Mouse (Mus musculus): ENCODE measurements around the gene Ap1m1.

Gene Ap1m1

DNA sequence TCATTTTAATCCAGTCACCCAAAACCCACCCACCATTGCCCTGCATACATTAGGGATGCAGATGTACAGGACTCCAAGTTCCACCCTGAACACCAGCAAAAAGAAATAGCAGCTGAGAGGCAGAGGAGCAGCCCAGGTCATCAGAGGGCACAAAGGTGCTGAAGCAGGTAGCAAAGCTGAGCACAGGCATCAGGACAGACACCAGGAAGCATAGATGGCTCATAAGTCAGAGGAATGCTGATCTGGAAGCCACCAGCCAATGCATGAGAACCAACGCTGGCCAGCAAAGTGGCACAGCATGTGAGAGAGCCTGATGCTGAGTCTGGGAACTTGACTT lies 18.1 kb downstream of the Ap1m1 start:
- no peak for DNase-seq (ENCODE audit: low spot score in 2 of 2)

DNA sequence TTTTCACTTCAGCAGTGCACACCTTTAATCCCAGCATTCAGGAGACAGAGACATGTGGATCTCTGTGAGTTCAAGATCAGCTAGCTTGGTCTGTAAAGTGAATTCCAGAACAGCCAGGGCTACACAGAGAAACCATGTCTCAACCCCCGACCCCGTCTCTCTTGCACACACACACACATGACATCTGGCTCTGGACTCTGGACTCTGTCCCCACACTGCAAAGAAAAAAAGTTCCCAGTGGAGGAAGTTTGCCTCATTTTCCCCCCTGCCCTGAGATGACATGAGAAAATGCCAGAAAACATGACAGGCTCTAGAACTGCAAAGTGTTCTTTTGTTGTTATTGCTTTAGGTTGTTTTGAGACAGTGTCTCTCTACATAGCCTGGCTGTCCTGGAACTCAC lies 20.0 kb downstream of the Ap1m1 start:
- DNase-seq (ENCODE audit: low spot score in 2 of 2), result no peak

DNA sequence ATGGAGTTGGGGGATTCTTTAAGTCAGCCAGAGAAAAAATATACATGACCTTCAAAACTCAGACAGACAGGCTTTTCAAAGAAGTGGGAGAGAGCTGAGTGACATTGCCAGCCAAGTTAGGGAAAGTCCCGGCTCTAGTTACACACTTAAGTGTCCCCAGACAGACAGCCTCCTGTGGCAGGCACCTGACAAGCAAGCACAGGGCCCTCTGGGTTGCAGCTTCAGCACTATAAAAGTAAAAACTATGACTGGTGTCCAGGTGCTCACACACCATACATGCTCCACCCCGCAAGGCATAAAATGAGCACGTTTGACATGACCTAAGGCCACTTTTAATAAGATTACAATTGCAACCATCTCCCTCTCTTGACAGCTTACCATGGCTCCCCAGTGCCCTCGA lies 20.8 kb downstream of the Ap1m1 start:
- no peak for DNase-seq (ENCODE audit: low spot score in 2 of 2)

DNA sequence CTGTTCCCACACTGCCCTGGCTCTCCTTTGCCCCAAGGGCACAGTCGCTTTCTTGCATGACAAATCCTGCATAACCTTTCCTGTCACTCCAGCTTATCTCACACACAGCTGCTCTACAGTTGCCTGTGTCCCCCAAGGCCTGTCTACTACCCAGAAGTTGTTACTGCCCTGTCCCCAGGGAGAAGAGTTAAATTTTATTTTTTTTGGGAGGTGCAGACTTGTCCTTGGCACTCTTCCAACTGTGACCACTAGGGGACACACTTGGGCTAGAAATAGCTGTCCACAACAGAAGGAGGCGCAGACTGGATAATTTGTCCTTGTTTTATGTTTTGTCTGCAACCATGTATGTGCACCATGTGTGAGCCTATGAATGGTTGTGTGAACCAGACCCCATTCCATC lies 21.2 kb downstream of the Ap1m1 start:
- peak; percentile 26 to 43 for DNase-seq (ENCODE audit: low spot score in 2 of 2)

DNA sequence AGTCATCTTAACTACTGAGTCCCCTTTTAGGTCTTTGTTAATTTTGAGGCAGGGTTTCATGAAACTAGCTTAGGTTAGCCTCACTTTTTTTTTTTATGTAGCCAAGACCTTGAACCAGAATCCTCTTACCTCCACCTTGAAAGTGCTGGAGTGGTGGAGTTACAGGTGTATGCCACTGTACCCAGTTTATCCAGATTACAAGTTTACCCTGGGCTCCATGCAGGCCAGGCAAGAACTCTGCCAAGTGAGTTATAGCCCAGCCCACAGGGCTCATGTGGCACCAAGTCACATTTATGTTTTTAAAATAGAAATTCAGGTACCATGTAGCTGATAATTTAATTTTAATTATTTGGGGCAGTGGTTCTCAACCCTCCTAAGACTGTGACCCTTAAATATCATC lies 21.6 kb downstream of the Ap1m1 start:
- no peak for DNase-seq (ENCODE audit: low spot score in 2 of 2)

DNA sequence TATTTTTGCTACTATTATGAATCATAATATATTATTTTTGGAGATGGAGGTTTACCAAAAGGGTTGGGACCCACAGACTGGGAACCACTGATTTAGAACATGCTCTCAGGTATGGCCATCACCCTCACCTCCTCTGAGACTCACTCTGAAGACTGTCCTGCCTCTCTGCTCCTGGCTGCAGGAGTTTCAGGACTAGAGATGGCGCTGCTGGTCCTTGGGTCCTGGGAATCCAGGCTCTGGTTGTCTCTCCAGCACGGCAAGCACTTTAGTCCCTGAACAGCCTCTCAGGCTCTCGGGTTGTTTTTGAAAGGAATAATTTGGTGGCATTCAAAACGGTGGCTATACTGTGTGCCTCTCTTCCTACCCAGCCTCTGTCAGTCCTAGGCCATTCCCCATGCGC lies 22.1 kb downstream of the Ap1m1 start:
- DNase-seq (ENCODE audit: low spot score in 2 of 2), result no peak

DNA sequence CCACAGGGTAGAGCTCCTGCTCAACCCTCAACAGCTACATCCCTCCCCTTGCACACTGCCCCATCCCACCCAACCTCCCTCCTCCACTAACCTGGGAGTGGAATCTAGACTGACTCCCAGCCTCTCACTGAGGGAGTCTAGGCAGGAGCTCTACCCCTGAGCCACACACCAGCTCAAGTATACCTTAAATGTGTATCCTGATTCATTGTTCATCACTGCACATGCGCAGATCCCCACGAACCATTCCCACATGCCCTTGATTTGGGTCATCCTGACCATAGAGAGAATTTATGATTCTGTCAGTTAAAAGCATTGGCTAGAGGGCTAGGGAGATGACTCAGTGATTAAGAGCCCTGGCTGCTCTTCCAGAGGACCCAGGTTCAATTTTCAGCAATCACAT lies 22.9 kb downstream of the Ap1m1 start:
- DNase-seq (ENCODE audit: low spot score in 2 of 2), result no peak

DNA sequence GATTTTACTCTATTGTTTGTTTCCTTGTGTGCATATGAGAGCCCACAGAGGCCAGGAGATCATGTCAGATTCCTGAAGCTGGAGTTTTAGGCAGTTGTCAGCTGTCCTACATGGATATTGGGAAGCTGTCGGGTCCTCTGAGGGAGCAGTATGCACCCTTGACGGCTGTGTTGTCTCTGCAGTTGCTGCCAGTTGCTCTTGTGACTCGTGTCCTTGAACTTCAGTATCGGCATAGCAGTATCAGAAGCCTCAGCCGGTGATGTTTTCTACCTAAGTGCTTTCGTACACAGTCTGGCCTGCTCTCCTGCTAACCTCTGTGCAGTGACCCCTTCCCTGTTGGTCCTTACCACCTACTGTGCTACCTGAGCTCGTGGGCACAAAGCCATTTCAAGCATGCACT lies 23.6 kb downstream of the Ap1m1 start:
- DNase-seq (ENCODE audit: low spot score in 2 of 2), result no peak

DNA sequence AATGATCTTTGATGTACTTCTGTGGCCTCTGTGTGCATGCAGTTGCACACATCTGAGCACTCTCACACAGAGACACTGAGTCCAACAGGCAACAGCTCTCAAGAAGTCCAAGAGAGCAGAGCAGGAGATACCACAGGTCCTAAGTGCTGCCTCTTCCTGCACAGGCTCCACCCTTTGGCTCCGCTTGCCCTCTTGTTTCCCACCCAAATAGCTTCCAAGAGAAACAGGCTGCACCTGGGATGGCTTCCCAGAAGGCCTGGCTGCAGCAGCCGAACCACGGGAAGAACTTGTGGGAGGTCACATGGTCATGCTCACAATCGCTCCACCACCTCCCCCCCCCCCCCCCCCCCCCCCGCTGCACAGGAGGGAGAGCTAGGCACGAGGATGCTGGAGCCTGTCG lies 25.5 kb downstream of the Ap1m1 start:
- DNase-seq (ENCODE audit: low spot score in 2 of 2), result peak in 1 of 2 experiments; percentile 62

DNA sequence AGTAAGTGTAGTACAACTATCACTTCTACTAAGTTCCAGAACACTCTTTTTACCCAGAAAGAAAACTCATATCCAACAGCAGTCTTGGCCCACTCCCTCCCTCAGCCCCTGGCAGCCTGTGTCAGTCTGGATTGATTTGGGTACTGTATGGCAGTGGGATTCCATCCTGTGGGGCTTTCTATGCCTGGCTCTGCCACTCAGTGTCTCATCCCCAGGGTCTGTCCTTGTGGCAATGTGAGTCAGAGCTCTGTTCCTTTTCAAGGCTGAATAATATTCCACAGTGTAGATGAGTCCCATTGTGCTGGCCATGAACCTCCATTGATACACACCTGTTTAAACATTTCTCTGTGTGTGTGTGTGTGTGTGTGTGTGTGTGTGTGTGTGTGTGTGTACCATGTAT lies 26.9 kb downstream of the Ap1m1 start:
- DNase-seq (ENCODE audit: low spot score in 2 of 2), result no peak

DNA sequence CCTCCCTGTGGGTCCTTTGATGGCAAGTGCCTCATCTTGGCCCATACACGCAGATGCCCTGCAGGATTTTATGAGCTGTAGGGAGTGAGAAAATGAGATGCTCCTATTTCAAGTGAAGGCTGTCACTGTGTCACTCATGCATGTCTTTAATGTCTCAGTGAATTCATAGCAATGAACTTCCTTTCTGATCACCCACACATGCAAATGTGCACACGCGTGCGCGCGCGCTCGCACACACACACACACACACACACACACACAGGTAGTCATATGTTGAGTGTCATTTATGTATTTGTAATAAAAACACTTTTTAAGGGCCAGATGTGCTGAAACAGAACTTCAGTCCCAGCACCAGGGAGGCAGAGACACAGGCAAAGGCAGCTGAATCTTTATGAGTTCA lies 27.3 kb downstream of the Ap1m1 start:
- no peak for DNase-seq (ENCODE audit: low spot score in 2 of 2)

DNA sequence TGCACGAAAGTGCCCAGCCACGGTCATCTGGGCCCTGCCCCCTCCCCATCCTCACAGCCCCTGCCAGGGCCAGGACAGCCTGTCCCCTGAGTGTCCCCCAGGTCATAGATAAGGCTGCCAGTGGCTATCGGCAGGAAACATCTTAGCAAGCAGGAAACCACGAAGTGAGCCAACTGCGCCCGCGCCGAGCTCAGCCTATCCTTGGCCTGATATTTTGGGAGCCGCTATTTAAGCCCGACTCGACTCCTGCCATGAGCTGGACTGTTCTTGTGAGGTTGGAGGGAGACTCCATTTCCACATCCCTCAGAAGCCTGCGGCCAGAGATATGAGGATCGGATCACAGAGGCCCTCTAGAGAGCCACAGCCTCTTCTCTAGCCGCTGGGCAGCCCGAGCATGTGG lies 28.5 kb downstream of the Ap1m1 start:
- peak in 1 of 2 experiments; percentile 67 for DNase-seq (ENCODE audit: low spot score in 2 of 2)

DNA sequence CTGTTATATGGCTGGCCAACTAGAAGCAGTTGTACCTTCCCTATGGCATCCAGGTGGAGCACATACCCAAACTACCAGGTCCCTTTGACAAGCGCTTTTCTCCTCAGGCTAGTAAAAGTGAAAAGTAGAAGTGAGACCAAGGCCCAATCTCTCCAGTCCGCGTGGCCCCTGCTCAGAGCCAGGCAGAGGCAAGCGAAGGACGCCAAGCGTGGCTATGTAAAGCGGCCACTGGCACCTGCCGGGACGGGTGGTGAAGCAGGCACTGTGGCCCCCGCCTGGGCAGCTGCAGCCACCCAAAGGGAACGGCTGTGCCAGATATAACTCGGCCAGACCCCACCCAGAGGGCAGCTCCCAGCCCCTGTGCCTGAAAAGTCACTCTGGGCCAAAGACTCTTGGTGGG lies 30.8 kb downstream of the Ap1m1 start:
- no peak for DNase-seq (ENCODE audit: low spot score in 2 of 2)

DNA sequence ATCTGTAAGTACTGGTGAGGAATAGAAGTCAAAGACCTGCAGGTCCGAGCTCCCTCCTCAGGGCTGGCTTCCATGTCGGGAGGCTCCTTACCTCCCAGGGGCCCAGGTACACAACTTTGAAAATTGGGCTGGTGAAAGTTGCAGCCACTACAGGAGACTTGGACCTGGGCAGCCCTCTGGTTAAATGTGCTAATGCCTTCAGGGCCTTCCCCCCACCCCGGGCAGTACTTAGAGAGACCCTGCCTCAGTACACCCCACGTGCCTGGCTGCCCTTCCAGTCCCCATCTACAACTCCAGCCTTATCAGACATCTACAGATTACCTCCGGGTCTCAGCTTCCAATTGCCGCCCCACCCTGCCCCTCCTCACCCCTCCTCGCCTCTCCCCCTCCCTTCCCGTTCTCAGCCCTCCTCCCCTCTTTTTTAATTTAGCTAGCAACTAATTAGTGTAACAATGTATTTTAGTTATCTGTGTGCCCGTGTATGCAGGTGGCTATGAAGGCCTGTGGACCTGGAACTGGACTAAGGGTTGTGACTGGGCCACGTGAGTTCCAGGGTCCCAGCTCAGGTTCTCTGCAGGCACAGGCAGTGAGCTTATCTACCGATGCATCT lies 31.3 kb downstream of the Ap1m1 start:
- DNase-seq (ENCODE audit: low spot score in 2 of 2), result no peak

DNA sequence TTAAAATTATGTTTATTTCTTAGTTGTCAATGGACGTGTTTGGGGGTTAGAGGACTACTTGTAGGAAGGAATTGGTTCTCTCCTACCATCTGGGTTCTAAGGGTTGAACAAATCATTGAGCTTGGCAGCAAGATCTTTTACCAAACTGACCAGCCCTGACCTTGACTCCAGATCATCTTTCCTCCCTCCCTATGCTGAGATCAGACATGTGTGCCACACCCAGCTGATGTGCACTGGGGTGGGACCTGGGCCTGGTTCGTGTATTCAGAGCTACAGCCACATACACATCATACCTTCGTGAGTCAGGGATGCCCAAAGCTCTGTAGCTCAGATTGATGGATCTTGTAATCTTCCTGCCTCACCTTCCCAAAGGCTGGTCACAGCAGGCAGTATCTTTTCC lies 31.9 kb downstream of the Ap1m1 start:
- DNase-seq (ENCODE audit: low spot score in 2 of 2), result no peak

DNA sequence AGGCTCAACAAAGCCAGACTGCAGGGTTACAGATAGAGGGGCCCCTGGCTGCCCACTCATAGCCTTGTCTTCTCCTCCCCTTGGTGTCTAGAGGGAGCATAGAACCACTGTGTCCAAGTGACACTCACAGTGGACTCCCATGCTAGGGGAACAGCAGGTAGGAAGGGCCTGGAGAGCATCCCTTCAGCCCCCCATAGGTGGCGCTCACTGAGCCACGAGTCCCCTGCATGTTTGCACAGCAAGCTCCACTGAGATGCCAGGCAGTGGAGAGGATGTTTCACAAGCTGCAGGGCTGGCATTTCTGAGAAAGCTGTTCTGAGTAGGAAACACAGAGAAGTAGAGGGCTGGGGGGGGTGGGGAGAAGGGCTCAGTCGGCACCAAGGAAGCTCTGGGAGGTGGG lies 32.5 kb downstream of the Ap1m1 start:
- peak; percentile 35 to 74 for DNase-seq (ENCODE audit: low spot score in 2 of 2)

DNA sequence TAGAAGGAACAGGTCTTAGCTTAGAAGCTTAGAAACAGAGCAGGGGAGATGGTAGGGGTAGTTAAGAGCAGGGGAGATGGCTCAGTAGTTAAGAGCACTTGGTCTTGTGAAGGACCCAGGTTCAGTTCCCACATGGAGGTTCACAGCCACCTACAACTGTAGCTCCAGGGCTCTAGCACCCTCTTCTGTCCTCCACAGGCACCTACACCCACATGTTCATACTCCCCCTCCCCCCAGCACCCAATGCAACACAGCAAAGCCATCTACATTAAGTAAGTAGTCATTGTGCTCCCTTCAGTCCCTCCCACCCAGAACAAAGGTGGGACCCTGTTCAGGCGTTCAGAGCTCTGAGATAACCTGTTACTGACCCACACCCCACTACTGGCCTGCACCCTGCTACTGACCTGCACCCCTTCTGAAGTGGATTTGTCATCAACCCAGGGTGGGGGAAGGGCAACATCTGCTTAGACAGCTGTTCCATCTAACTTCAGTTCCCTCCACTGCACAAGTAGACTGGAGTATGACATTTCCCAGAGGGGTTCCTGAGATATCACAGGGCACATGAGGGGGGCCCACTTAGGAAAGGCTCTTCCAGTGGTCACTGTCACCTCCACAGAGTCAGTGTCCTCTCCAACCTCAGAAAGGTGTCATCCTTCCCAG lies 33.4 kb downstream of the Ap1m1 start:
- DNase-seq (ENCODE audit: low spot score in 2 of 2), result no peak

DNA sequence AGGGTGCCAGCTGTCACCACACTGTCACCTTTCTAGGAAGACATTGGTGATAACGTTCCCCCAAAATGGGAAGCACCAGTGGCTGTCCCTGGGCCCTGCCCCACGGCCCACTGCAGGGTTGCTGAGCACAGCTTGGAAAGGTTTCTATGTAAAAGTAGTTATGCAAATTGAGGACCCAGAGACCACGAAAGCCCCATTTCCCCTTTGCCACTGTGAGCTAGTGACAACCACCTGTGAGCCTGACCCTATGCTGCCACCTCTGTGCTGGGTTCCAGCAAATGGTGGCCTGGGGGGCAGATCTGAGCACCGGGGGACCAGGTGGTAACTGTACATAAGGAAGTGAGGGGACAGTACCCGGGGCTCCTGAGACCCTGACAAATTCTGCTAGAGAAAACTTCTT lies 34.0 kb downstream of the Ap1m1 start:
- no peak for DNase-seq (ENCODE audit: low spot score in 2 of 2)

DNA sequence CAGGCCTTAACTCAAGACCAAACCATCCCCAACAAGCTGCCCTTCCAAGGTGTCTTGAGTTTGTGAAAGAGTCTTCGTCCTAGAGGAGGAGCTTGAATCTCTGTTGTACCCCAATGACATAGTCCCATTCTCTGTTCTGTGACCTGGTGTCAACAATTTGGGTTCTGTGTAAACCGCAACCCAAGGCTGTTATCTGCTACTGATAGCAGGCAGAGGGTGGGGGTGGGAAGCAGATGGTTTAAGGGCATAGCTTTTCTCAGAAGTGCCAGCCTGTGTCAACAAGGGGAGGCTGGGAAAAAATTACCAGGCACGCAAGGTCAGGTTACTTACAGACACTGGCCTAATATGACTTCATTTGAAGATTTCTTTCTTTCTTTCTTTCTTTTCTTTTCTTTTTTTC lies 37.4 kb downstream of the Ap1m1 start:
- no peak for DNase-seq (ENCODE audit: low spot score in 2 of 2)

DNA sequence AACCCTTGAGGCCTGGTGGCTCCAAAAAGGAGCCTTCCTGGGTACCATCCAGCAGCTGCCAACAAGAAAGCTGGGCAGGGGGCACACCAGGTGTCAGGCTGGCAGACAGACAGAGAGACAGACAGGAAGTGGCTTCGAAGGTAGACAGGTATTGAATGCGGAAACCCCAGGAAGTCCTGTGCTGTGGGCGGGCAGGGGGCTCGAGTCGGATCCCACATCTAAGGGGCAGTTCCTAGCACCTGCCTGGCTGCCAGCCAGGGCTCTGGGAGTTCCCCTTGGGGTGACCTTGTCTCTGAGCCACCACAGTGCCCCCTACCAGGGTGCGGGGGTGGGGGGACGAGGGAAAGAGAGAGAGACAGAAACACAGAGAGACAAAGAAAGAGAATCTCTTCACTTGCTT lies 39.3 kb downstream of the Ap1m1 start:
- DNase-seq (ENCODE audit: low spot score in 2 of 2), result no peak

DNA sequence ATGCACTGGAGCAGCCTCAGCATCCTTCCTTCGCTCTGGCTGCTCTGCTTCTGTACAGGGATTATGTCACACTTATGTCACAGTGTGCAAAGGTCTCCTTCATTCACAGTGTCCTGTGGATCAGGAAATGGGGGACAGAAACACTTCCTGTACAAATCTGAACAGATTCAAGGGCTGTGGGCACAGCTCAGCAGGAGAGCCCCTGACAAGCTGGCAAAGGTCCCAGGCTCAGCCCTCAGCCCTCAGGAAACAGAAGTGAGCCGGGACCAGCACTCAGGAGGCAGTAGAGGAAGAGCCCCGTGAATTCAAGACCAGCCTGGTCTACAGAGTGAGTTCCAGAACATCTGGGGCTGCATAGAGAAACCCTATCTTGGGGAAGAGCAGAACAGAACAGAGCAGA lies 41.8 kb downstream of the Ap1m1 start:
- no peak for DNase-seq (ENCODE audit: low spot score in 2 of 2)

DNA sequence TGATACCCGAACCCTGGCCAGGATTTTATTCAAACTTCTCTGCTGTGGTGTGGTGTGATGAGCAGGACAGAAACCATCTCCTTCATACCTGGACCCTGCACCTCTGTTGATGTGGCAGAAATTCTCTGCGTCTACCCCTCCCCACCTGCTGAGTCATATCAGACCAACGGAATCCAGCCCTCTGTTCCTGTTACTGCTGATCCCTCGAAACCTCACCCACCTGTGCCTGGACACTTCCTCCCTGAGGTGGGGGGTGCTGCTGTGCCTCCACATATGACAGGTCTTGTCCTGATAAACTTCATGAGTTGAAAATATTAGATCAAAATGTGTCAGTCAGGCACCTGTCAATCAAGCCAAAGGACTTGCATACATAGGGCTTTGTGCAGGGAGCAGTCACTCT lies 45.5 kb downstream of the Ap1m1 start:
- DNase-seq (ENCODE audit: low spot score in 2 of 2), result no peak

DNA sequence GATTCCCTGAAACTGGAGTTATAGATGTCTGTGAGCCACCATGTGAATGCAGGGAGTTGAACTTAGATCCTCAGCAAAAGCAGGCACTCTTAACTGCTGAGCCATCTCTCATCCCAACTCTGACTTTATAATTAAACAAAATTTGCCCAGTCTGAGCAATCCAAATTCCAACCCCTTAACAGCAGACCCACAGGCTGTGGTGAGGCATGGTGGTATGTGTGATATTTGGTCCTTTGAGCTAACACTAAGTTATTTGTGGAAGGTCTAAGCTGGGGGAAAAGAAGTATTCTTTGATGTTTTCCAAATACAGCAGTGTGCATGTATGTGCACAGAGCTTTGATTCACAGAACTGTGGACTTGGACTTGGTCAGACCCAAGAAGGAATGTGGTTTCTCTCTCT lies 49.2 kb downstream of the Ap1m1 start:
- no peak for DNase-seq (ENCODE audit: low spot score in 2 of 2)

DNA sequence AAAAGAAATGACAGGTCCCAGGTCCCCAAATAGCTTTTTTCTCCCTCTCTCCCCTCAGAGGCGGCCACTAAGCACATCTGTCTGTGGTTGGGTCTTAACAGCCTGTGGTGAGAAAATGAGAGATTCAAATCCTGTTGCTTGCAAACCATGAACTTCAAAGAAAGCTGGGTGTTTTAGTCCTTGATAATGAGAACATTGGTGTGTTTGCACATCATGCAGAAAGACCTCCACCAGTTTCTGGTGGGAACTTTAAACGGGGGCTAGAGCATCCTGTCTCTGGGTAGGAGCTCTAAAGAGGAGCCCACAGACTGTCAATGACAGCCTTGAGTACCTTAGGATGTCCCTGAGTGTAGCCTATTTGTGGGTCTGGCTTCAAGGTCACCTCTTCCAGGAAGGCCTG lies 51.3 kb downstream of the Ap1m1 start:
- DNase-seq (ENCODE audit: low spot score in 2 of 2), result no peak
